Mouse (Mus musculus): ENCODE measurements around the gene L2hgdh.
A peak's percentile ranks its signal among the peaks of the same experiment; 100 is the strongest.

The L2hgdh gene

DNA sequence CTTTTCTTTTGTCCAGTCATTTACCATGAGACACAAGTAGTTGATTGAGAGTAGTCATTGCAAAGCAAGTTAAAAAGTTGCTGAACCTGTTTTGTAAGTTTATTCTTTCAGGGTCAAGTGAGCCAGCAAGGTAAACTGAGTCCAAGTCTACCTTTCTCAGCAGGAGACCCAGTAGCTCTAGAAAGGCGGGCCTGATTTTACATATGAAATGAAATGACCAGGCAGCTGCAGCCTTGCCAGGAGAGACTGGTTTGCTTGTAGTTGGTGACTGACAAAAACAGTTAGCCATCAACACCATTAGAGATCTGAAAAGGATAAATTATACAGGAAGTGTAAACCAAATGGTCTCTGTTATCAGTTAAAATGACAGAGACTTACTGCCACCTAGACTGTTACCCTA is 5.6 kb upstream of the L2hgdh start:
- DNase-seq (ENCODE audit: low spot score), result no peak

DNA sequence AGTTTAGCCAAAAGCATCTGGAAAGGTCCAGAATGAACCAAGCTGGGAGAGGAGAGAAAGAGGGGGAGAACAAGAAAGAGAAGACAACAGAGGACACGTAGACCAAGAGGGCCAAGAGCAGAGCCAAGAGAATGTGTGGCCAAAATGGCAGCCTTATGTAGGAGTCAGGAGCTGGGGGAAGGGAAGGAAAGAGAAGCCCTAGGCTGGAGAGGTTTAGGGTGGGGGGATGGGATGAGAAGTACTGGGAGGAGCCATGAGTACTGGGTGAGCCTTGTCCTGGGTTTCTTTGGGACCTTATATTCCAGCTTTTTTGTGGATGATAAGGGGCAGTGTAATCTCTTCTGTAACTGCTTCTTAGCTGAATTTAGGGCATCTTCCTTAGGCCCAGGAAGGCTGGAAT is 4.6 kb upstream of the L2hgdh start:
- no peak for DNase-seq (ENCODE audit: low spot score)

DNA sequence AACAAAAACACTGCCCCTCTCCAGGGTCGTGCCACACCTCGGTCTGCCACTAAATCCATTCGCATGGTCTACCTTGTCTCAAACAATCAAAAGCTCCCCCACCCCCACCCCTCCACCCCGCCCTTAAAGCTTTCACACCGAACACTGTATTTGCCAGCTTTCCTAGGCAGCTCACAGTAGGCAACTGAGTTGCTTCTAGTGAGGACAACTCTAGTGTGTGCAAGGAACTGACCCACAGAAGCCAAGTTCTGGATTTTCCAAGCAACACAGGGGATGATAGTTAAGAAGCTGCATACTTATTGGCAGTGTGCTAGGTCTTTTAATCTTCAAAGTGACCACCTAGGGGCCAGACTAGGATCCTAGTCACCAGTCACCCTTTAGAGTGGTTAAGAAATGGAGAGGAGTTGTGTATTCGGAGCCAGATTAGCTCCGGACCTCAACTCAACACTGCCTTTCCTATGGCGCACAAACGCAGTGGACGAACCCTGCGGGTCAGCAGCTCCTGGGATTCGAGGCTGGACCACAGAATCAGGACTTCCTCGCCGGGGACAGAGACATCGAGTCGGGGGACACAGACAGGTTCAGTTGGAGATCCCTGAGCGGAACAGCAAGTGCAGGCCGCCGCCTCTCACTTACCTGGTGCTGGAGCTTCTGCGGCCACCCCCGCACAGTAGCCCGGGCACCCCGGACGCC is 509 bp downstream of the L2hgdh start:
- DNase-seq (ENCODE audit: low spot score), result no peak

DNA sequence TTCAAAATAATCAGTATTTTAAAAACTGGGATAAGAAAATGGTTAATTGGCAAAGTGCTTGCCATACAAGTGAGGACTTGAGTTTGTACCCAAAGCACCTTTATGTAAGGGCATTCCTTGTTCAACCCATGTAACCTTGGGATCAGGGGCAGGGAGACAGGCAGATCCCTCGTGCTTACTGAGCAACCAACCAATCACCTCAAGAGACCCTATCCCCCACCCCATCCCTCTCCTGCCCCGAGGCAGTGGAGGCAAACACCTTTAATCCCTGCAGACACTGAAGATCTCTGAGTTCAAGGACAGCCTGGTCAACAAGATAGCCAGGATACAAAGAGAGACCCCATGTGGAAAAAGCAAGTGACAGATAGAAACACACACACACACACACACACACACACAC is 1.3 kb downstream of the L2hgdh start:
- no peak for DNase-seq (ENCODE audit: low spot score)

DNA sequence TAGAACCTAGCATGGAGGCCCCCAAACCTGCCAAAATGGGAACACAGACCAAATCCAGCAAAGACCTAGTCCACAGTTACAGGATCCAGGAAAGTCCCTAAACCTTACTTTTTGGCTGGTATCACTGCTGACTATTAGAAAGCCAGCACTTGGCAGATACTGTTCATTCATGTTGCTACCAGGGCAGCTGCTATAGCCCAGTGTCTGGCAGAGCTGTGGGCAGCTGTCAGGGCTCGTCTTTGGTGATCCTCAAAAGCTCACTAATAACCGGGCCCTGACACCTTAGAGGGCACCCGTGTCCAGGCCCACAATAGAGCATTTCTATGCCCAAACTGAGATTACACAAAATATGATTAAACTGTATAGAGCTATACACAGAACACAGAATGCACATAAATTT is 1.8 kb downstream of the L2hgdh start:
- no peak for DNase-seq (ENCODE audit: low spot score)

DNA sequence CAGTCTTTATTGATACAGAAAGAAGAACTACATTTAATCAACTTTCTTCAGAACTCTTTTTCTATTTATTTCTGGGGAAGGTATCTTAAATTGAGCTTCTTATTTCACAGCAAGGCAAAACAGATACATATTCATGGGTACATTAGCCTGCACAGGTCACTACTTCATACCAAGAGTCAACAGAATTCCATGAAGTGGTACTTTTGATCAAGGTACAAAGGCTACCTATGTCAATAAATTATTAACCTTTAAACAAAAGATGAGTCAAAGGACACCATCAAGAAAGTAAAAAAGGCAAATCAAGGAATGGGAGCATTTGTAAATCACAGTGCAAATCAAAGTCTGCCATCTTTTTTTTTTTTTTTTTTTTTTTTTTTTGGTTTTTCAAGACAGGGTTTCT is 11.0 kb downstream of the L2hgdh start:
- no peak for DNase-seq (ENCODE audit: low spot score)

DNA sequence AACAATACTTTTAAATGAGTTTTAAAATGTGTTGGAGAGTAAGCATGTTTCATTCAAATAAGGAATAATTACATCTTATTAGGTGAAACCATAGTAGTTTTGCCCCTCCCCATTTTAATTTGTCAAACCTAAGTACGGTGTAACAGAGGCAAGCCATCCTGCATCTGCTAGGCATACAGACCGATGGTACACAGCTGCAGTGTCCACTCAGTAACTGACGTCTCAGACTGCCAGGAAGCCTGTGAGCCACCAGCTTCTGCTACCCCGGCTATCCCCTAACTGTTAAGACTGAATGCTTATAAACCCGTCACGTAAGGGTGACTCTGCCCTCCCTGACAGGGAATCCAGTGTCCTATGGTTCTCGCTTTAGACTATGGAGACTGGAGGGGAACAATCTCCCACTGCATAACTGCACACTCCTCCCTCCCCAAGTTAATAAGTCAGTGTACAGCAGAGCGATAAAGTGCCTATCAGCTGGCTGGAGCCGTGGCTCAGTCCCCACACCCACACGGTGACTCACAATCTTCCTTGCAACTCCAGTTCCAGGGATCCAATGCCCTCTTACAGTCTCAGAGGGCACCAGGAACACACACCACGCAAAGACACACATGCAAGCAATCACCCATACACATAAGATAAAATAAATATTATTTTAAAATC is 19.7 kb downstream of the L2hgdh start:
- DNase-seq (ENCODE audit: low spot score), result no peak

DNA sequence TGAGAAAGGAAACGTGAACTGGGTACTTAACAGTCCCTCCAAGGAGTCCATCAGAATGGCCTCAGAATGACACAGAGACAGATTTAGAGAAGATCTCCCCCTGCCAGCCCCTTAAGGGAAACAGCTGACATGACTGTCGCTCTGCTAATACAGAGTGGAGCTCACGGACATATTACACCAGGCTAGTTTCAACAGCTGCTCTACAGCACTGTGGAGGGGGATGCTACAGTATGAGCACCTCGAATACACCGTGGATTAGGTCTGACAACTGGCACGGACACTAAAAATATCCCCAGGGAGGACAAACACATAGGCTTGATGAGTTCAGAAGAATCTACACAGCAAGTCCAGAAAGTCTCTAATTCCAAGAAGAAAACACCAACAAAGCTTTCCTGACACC is 26.3 kb downstream of the L2hgdh start:
- no peak for DNase-seq (ENCODE audit: low spot score)

DNA sequence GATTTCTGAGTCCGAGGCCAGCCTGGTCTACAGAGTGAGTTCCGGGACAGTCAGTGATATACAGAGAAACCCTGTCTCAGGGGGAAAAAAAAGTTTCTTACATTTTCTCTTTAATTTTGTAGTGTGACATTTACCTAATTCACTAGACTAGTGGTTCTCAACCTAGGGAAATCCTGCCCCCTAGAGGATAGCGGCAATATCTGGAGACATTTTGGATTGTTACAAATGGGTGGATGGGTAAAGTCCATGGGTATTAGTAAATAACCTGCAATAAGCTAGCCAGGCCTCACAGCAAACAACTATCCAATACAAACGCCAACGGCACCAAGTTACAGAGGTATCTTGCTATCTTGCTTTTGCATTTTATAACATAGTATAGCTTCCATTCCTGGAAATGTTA is 27.9 kb downstream of the L2hgdh start:
- peak; percentile 25 for DNase-seq (ENCODE audit: low spot score)

DNA sequence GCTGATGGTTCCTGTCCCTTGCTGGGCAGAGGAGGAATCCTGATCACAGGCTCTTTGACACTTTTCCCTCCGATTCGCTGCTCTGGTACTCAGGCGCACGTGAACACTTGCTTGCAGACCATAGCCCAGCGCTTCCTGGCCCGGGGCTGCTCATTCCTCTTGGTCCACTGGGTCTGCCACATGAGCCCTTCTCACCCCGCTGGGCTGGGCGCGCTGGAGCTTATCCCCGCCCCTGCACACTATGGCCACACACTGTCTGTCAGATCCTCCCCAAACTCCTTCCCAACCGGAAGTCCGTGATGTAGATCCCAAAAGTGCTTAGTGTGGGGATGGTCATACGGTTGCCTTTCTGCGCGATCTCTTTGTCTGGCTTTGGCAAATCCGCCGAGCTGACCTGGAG is 31.2 kb downstream of the L2hgdh start:
- DNase-seq (ENCODE audit: low spot score), result no peak

DNA sequence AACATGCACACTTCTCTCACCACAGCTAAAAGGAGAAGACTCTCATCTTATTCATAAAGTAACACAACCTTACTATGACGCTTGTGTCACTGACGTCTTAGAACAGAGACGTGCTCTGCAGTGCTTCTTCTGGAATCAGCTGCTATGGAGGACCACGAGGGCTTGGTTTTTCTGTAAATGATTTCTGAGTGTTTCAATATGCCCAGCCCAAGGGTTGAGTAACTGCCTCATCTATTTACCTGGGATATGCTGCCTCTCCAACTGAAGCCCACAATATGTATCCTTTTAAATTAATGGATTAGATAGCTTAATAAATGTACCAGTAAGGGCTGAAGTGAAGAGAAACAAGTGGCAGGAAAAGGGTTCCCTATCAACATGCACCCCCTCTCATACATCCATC is 34.0 kb downstream of the L2hgdh start:
- DNase-seq (ENCODE audit: low spot score), result no peak

DNA sequence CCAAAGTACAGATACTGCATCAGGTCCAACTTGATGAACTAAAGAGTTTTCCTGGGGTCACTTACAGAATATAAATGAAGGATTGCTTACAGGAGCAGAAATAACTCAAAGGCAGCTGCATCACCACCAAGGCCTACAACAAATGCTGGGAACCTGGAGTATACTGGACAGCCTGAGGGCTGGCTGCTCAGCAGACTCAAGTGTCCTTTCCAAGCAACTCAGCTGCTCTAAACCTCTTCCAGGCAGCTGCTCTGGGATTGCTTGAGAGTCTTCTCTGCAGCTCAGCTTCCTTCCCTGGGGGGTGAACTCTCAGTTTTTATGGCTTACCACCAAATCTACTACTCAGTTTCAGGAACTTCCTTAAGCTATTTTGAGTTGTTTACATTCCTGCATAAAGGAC is 35.6 kb downstream of the L2hgdh start:
- DNase-seq (ENCODE audit: low spot score), result no peak

DNA sequence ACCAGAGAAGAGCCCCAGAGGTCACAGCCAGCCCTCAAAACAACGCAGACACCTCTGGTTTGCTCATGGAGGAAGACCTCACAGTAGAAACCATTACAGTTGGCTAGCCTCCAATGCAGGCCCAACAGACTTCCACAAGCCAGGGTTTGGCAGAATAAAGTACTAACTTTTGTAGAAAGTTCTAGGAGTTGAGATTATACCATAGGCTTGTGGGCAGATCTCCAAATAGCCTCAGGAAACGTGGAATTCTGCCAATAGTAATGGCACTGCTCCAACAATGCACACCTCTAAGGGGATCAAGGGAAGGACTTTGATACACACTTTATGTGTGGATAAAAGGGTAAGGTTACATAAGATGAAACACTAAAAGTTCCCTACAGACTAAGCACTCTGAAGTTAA is 36.3 kb downstream of the L2hgdh start:
- peak; percentile 21 for DNase-seq (ENCODE audit: low spot score)

DNA sequence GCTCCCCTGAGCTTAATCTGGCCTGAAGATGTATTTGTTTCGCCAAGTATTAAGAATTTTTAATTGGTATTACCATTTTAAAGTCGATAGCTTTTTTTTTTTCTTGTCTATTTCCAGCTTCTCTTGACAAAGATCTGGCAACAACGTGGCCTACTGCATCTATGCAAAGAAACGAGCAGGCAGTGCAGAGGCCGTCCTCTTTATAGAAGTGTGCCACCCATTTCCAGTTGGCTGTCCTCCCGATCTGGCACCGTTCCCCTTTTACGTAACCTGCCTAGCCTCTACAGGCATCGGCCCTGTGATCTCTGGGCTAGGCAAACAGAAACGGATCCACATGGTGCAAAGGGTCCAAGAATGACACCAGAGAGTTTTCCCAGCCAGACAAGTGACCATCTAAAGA is 41.1 kb downstream of the L2hgdh start:
- peak; percentile 71 for DNase-seq (ENCODE audit: low spot score)

DNA sequence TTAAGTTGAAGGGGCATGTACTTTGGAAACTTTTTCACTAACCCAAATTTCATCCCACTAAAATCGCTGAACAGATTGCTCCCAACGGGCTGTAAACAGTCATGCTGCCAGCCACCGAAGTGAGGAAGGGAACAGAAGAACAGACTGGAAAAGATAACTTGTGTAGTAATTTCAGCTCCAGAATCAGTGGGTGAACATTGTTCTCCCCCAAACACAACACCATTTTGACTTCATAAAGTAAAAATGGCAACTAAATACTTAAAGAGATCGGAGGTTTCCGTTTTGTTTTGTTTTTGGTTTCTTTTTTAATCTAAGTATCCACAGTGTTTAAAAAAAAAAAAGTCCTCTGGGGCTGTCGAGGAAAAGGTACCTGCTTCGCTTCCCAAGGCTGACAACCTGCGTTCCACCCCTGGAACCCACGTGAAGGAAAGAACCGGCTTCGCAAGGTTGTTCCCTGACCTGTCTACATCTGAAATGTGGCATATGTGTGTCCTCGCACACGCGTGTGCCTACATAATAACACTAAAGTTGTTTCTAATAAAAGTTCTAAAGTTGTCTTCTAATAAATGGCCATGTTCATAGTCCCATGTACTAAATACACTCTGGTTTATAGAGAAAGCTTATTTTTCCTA is 41.8 kb downstream of the L2hgdh start:
- no peak for DNase-seq (ENCODE audit: low spot score)

DNA sequence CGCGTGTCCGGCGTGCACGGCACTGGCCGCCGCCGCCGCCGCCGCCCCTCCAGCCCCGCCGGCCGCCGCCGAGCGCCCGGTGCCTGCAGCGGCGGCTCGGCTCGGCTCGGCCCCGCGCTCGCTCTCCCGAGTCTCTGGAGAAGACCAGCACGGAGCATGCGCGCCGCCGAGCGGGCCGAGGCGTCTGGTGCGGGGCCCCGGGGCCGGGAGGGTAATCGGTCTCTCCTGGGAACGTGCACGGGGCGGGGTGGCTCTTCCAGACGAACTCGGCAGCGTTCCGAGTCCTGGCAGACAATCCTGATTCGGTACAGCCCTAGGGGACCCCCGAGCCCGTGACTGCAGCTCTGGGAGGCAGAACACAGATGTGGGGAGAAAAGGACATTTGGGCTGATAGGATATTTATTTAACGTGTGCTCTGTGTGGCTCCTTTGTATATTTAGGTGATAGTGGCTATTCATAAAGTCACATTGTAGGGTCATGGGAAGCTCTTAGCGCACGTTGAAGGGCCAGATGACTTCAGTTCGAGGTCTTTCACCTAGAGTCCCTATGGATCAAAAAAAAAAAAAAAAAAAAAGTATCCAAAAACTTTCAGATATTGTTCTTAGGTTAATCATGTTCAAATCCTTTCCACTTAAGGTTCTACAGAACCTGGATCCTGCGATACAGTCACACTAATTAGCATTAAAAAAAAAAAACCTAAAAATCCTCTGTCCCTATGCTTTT is 42.4 kb downstream of the L2hgdh start:
- peak; percentile 79 for DNase-seq (ENCODE audit: low spot score)

DNA sequence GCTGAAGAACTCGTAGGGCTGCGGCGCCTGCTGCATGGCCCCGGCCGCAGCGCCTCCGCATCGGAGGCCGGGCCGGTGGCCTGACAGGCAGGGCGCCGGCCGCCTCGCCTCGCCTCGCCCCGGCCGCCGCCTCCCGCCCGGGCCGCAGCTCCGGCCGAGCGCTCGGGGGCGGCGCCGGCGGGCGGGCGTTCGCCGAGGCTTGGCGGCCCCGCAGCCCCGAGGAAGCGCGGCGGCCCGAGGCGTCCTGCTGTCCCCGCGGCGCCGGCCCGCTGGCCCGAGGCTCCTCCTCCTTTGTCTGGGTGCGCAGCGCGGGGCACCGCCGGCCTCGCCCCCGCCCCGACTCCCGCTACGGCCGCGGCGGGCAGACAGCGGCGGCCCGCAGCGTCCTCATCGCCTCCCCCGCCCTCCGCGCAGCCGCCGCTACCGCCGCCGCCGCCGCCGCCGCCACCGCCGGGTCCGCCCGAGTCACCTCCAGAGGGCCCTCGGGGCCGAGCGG is 43.1 kb downstream of the L2hgdh start, which contains the start of gene Sos2:
Gene Sos2, minus strand, starts transcription at position 287 of the 496 bp plus-strand sequence.
- peak; percentile 44 for DNase-seq (ENCODE audit: low spot score)

DNA sequence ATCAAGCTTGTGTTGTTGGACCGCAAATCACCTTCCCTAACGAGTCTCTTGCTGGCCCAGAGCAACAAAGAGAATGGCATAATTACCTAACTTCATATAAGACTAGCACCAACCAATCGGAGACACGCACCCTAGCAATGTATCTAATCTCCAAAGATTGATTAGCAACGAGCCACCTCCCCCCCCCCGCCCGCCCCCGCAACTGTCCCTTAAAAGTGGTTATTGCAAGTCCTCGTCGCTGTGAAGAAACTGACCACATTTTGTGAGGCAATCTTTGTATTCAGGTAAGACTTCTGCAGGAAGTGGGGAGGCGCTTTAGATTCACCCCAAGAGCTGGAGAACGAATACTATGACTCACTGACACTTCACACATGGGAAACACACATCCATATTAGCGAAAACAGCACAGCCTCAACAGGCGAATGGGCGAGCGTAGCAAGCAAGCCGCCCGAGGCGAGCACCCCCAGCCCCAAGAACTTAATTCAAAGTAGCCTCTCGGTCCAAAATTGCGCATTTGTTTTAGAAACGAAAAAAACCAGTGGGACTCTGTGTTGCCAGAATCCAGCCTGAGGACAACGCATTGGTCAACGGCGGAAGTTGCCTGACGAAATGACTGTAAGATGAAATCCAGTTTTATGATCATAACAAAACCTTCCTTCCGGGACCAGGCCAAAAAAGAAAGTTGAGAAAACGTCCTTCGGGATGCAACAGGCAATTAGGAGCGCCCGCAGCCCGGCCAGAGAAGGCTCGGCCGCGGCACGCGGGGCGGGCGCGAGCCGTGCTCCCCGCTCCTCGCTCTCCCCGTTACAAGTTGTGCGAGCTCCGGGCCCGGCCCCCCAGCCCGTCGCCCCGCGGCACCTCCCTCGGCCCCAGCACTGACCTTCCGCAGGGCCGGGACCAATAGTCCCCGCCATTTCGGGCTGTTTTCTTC is 43.8 kb downstream of the L2hgdh start:
- peak; percentile 13 for DNase-seq (ENCODE audit: low spot score)

DNA sequence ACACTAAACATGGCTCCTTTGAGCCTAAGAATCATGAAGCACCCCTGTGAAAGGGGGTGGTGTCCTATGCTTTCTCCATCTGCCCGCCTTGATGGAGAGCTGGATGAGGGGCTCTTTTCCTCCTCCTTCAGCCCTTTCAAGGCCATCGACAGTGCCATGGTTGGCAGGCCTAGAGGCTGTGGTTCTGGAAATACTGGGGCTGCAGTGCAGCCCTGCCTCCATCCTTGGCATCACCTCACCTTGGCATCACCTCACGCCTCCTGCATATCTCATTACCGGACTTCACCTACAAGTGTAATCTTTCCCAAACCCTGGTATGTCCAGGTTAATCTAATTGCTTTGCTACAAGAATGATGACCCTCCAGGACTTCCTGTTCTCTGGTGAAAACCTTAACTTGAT is 48.5 kb downstream of the L2hgdh start:
- no peak for DNase-seq (ENCODE audit: low spot score)

DNA sequence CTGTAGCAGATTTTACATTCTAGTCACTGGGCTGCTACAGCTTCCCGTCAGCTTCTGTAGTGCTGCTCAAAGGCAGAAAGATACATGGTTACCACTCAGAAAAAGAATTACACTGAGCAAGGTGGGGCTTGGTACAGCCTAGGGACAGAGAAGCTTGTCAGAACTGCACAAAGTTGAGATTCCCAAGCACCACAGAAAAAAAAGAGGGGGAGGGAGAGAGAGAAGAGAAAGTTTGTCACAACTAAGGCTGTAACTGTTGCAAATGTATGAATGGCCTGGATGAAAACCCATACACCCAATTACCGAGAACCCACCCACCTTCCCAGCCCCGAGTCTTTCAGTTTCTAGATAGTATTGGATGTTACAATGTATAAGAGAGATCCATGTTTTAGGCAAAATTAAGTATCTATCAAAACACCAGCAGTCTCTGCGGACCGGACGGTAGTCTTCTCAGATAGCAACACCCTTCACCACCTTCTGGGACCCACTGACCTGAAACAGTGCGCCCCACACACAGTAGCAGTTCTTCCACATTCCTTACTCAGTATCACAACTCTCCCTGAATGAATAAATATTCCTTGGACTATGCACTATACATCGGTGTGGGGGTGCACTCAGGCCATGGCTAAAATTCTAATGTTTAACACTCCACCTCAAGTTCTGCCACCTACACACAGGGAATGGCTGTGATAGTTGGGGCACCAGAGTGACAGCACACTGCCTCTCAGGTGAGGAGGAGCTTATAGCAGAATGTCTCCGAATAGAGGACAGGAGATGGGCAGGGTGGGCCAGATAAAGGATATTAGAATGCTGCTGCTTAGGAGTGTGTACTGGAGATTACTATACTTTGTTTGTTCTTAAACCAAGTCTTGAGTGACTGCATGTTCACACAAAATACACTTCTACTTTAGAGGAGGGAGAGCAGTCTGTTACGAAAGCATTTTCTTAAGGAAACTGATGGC is 49.8 kb downstream of the L2hgdh start:
- no peak for DNase-seq (ENCODE audit: low spot score)
